Comparison of ENCODE assay signal across 8 mouse cellular contexts in the genomic region with DNA sequence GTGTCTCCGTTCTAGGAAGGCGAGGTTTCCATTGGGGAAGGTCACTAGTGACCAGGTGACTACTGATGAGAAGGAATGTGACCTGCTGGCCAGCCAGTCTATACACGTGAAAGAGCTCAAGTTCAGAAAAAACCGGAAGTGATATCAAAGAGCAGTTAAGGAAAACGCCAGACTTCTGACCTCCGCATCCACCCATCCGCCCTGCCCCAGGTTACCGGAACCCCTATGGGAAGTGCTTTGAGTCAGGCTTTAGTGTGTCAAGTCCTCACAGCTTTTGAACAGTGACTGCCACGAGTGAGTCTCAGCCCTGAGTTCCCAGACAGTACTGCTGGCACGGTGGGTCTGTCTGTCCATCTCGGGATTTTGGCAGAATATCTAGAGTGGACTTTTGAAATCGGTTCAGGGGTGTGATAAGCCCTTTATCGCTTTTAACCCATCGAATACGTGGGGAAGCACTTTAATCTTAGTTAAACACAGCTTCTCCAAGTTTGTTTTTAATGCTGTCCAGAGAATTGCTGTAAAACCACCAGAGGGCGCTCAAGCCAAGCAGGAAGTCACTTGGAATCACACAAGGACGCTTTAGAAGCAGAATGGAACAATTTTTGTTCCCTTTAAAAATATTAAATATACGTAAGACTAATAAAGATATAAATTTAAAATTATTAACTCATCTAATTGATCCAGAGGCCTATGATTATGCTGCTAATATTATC. TPM values are rescaled to one million over a fixed set of nuclear protein-coding genes. Genes with fewer than 3 reads are reported as not detected.
A peak's percentile ranks its signal among the peaks of the same experiment; 100 is the strongest.
DNase-seq lines count a peak whose midpoint lies in the region; ATAC-seq and TF ChIP-seq lines count a peak whose summit lies in the region.

No protein-coding gene starts in this region.

- peak; percentile 96 for DNase-seq in midbrain, embryonic 11.5 days (ENCODE audit: low spot score, missing footprints)
- DNase-seq in frontal cortex, postnatal 36 days (ENCODE audit: low spot score in 2 of 2): peak; percentile 39 to 53
- DNase-seq in testis, postnatal 10 days (ENCODE audit: low spot score): peak; percentile 78

- H3K36me3 ChIP-seq in midbrain, embryonic 11.5 days (ENCODE audit: control insufficient read depth, insufficient read depth, low read length): peaks cover 8% of the 10 kb centered on the region
- peaks cover 26% of the 10 kb centered on the region for H3K36me3 ChIP-seq in midbrain, embryonic 13.5 days
- peaks cover 6% of the 10 kb centered on the region; the same call in 1 of the 2 replicates for H3K36me3 ChIP-seq in intestine, embryonic 16.5 days (ENCODE audit: control insufficient read depth, insufficient read depth, low read length)
- H3K36me3 ChIP-seq in limb, embryonic 13.5 days: peaks cover 34% of the 10 kb centered on the region
- peaks cover 32% of the 10 kb centered on the region for H3K36me3 ChIP-seq in myocyte (ENCODE audit: control insufficient read depth, insufficient read depth)

- H3ac ChIP-seq in myocyte (ENCODE audit: control insufficient read depth, insufficient read length): no peak overlapping the region

- H3K9ac ChIP-seq in midbrain, embryonic 11.5 days (ENCODE audit: low read length): no peak overlapping the region
- H3K9ac ChIP-seq in midbrain, embryonic 13.5 days (replicated peaks): no peak overlapping the region
- peak overlapping the region; percentile 59 for H3K9ac ChIP-seq in intestine, embryonic 16.5 days (ENCODE audit: low read depth, low read length)
- H3K9ac ChIP-seq in limb, embryonic 13.5 days: no peak overlapping the region

- 36% methylated on average over 18 of the region's 18 CpGs for WGBS in midbrain, embryonic 11.5 days
- 34% methylated on average over 18 of the region's 18 CpGs for WGBS in midbrain, embryonic 13.5 days
- WGBS in intestine, embryonic 16.5 days: 25% methylated on average over 18 of the region's 18 CpGs
- 27% methylated on average over 18 of the region's 18 CpGs for WGBS in limb, embryonic 13.5 days

- 0 out of 2 replicates have a peak, but pooled peaks cover under 1% of the 10 kb centered on the region for H3K4me1 ChIP-seq in midbrain, embryonic 11.5 days (ENCODE audit: control insufficient read depth, insufficient read depth, low read length)
- peaks cover 8% of the 10 kb centered on the region; the same call in 1 of the 2 replicates for H3K4me1 ChIP-seq in midbrain, embryonic 13.5 days (replicated peaks)
- no peaks in the 10 kb centered on the region for H3K4me1 ChIP-seq in brown adipose tissue, adult 24 weeks (ENCODE audit: control insufficient read depth, insufficient read depth, insufficient read length, low read length)
- H3K4me1 ChIP-seq in intestine, embryonic 16.5 days (ENCODE audit: control insufficient read depth, insufficient read depth, low read length): no peaks in the 10 kb centered on the region; the same call in 1 of the 2 replicates
- peaks cover 24% of the 10 kb centered on the region for H3K4me1 ChIP-seq in limb, embryonic 13.5 days

- no peak overlapping the region for H3K4me2 ChIP-seq in midbrain, embryonic 11.5 days
- H3K4me2 ChIP-seq in midbrain, embryonic 13.5 days (replicated peaks): no peak overlapping the region
- H3K4me2 ChIP-seq in intestine, embryonic 16.5 days (ENCODE audit: low read depth, low read length): peak overlapping the region; percentile 37
- peak overlapping the region; percentile 46 for H3K4me2 ChIP-seq in limb, embryonic 13.5 days (replicated peaks)
- peak overlapping the region; percentile 19 for H3K4me2 ChIP-seq in myocyte (ENCODE audit: low read depth)

- no peaks in the 10 kb centered on the region for H3K9me3 ChIP-seq in midbrain, embryonic 11.5 days (ENCODE audit: control insufficient read depth, low read length)
- no peaks in the 10 kb centered on the region for H3K9me3 ChIP-seq in midbrain, embryonic 13.5 days
- no peaks in the 10 kb centered on the region for H3K9me3 ChIP-seq in intestine, embryonic 16.5 days (ENCODE audit: control insufficient read depth, low read length)
- no peaks in the 10 kb centered on the region for H3K9me3 ChIP-seq in limb, embryonic 13.5 days

- peaks cover 12% of the 10 kb centered on the region for H3K79me2 ChIP-seq in myocyte (ENCODE audit: control insufficient read depth, insufficient read depth)

- TF ChIP-seq POLR2A in myocyte (IDR thresholded peaks at IDR 0.05; ENCODE audit: insufficient read length, low read depth): no peak

- no peak overlapping the region for H3K4me3 ChIP-seq in midbrain, embryonic 11.5 days (ENCODE audit: low read depth, low read length)
- no peak overlapping the region for H3K4me3 ChIP-seq in midbrain, embryonic 13.5 days (replicated peaks)
- peak overlapping the region; percentile 49 for H3K4me3 ChIP-seq in brown adipose tissue, adult 24 weeks (ENCODE audit: insufficient read depth, low read depth, low read length)
- peak overlapping the region; percentile 14 for H3K4me3 ChIP-seq in intestine, embryonic 16.5 days (ENCODE audit: low read length)
- H3K4me3 ChIP-seq in limb, embryonic 13.5 days: no peak overlapping the region
- no peak overlapping the region for H3K4me3 ChIP-seq in myocyte

- H3K27me3 ChIP-seq in midbrain, embryonic 11.5 days (ENCODE audit: control insufficient read depth, insufficient read depth, low read length): no peaks in the 10 kb centered on the region
- no peaks in the 10 kb centered on the region for H3K27me3 ChIP-seq in midbrain, embryonic 13.5 days
- H3K27me3 ChIP-seq in intestine, embryonic 16.5 days (replicated peaks; ENCODE audit: control insufficient read depth, insufficient read depth, low read length): no peaks in the 10 kb centered on the region
- no peaks in the 10 kb centered on the region for H3K27me3 ChIP-seq in limb, embryonic 13.5 days
- H3K27me3 ChIP-seq in myocyte (ENCODE audit: control insufficient read depth, insufficient read depth, insufficient read length): peaks cover 4% of the 10 kb centered on the region

- peak; percentile 54; the same call in 1 of the 2 replicates for ATAC-seq in midbrain, embryonic 11.5 days (ENCODE audit: low FRiP score)
- no peak for ATAC-seq in midbrain, embryonic 13.5 days
- ATAC-seq in intestine, embryonic 16.5 days: peak; percentile 62
- 0 out of 2 replicates have a peak, but pooled peaks have one; percentile 20 for ATAC-seq in limb, embryonic 13.5 days (ENCODE audit: low FRiP score, low read depth)

- H3K27ac ChIP-seq in midbrain, embryonic 11.5 days (ENCODE audit: low read depth, low read length): no peak overlapping the region
- no peak overlapping the region for H3K27ac ChIP-seq in midbrain, embryonic 13.5 days
- H3K27ac ChIP-seq in brown adipose tissue, adult 24 weeks (replicated peaks; ENCODE audit: low read depth, low read length): peak overlapping the region; percentile 15; the same call in 1 of the 2 replicates
- H3K27ac ChIP-seq in intestine, embryonic 16.5 days (ENCODE audit: low read length): no peak overlapping the region; the same call in 1 of the 2 replicates
- H3K27ac ChIP-seq in limb, embryonic 13.5 days: no peak overlapping the region

TF ChIP-seq in myocyte, 11 proteins besides CTCF, POLR2A, EP300 and RAD21:
- TF ChIP-seq MYOD1 (IDR thresholded peaks at IDR 0.05; ENCODE audit: control insufficient read depth in 1 of 3, insufficient read length in 2 of 3, low read depth in 2 of 3) (no peak), CEBPB (IDR thresholded peaks at IDR 0.05; ENCODE audit: insufficient read depth, poor library complexity, severe bottlenecking) (no peak), TCF12 (IDR thresholded peaks at IDR 0.05; ENCODE audit: insufficient read depth, poor library complexity, severe bottlenecking) (no peak), SRF (IDR thresholded peaks at IDR 0.05; ENCODE audit: control insufficient read depth, insufficient read length, low read depth) (no peak), E2F4 (IDR thresholded peaks at IDR 0.05; ENCODE audit: insufficient read depth) (no peak)

RNA-seq across cellular contexts. Expression of a gene that starts 6.9 kb away (rescaled TPM):
- 53.7 and 58.3 TPM in 2 replicates for polyA plus RNA-seq in midbrain, embryonic 11.5 days (2014; fragmentation: Nextera tagmentation; extraction: Ambion mirVana)
- 45.5 and 46.7 TPM in 2 replicates for polyA plus RNA-seq in midbrain, embryonic 13.5 days (2015; fragmentation: Nextera tagmentation; extraction: Ambion mirVana)
- 39.9 and 44.4 TPM in 2 replicates for polyA plus RNA-seq in brown adipose tissue, adult 24 weeks (2012; ENCODE audit: insufficient read depth, insufficient read length, missing spikeins)
- 50.3 and 54.5 TPM in 2 replicates for polyA plus RNA-seq in intestine, embryonic 16.5 days (2015; fragmentation: Nextera tagmentation; extraction: Ambion mirVana)
- 48.5 and 50.7 TPM in 2 replicates for polyA plus RNA-seq in limb, embryonic 13.5 days (2015; fragmentation: Nextera tagmentation; extraction: Ambion mirVana)
- 28.3 TPM for polyA plus RNA-seq in myocyte (2012; fragmentation: generic; extraction: Trizol)

RNA-seq across cellular contexts. Expression of a gene that starts 31.9 kb away (rescaled TPM):
- 0.72 and 1.2 TPM in 2 replicates for polyA plus RNA-seq in midbrain, embryonic 11.5 days (2014; fragmentation: Nextera tagmentation; extraction: Ambion mirVana)
- polyA plus RNA-seq in midbrain, embryonic 13.5 days (2015; fragmentation: Nextera tagmentation; extraction: Ambion mirVana): 0.24 and 0.36 TPM in 2 replicates
- 4.6 and 6.0 TPM in 2 replicates for polyA plus RNA-seq in brown adipose tissue, adult 24 weeks (2012; ENCODE audit: insufficient read depth, insufficient read length, missing spikeins)
- polyA plus RNA-seq in intestine, embryonic 16.5 days (2015; fragmentation: Nextera tagmentation; extraction: Ambion mirVana): 1.1 and 1.4 TPM in 2 replicates
- polyA plus RNA-seq in limb, embryonic 13.5 days (2015; fragmentation: Nextera tagmentation; extraction: Ambion mirVana): 1.6 and 1.8 TPM in 2 replicates
- polyA plus RNA-seq in myocyte (2012; fragmentation: generic; extraction: Trizol): 0.26 TPM

RNA-seq across cellular contexts. Expression of a gene that starts 32.4 kb away (rescaled TPM):
- 83.1 and 88.4 TPM in 2 replicates for polyA plus RNA-seq in midbrain, embryonic 11.5 days (2014; fragmentation: Nextera tagmentation; extraction: Ambion mirVana)
- polyA plus RNA-seq in midbrain, embryonic 13.5 days (2015; fragmentation: Nextera tagmentation; extraction: Ambion mirVana): 95.0 and 98.6 TPM in 2 replicates
- 117 and 146 TPM in 2 replicates for polyA plus RNA-seq in brown adipose tissue, adult 24 weeks (2012; ENCODE audit: insufficient read depth, insufficient read length, missing spikeins)
- polyA plus RNA-seq in intestine, embryonic 16.5 days (2015; fragmentation: Nextera tagmentation; extraction: Ambion mirVana): 140 and 151 TPM in 2 replicates
- 91.7 and 95.6 TPM in 2 replicates for polyA plus RNA-seq in limb, embryonic 13.5 days (2015; fragmentation: Nextera tagmentation; extraction: Ambion mirVana)
- polyA plus RNA-seq in myocyte (2012; fragmentation: generic; extraction: Trizol): 229 TPM

Comparison
In these comparisons a context has a peak if more than half of its experiments do, and no peak if none do; other contexts are left out.
1. DNase-seq: peak in every context shown above with its lines; median percentile 96 in midbrain, embryonic 11.5 days; 78 in testis, postnatal 10 days; 46 in frontal cortex, postnatal 36 days.
2. H3K4me2 ChIP-seq: peak in intestine, embryonic 16.5 days (single experiment), limb, embryonic 13.5 days (single experiment) and myocyte (single experiment); none in midbrain, embryonic 11.5 days (single experiment) and midbrain, embryonic 13.5 days (single experiment).
3. H3K4me3 ChIP-seq: peak in brown adipose tissue, adult 24 weeks (single experiment) and intestine, embryonic 16.5 days (single experiment); none in midbrain, embryonic 11.5 days (single experiment), midbrain, embryonic 13.5 days (single experiment), limb, embryonic 13.5 days (single experiment) and myocyte (single experiment).